Mouse (Mus musculus): ENCODE measurements around the gene Cnnm4. TPM values are rescaled to one million over a fixed set of nuclear protein-coding genes. Genes with fewer than 3 reads are reported as not detected.
A peak's percentile ranks its signal among the peaks of the same experiment; 100 is the strongest.

The Cnnm4 gene
- polyA plus RNA-seq, 1 experiment from 2014 or later: 10.4 TPM

- H3K36me3 ChIP-seq (ENCODE audit: control insufficient read depth, insufficient read depth, low read length): peaks cover 17% of the 10 kb centered on the region
- under 1% methylated on average over 43 of the region's 43 CpGs for WGBS
- H3K9ac ChIP-seq (ENCODE audit: low read depth, low read length): peak within 1 kb of the TSS; percentile 70
Observed at GRCm38 (mm10) chr1:36546888-36547471, 75.6 kb downstream of the Cnnm4 start, which contains the start of gene Ankrd39. Gene Ankrd39, minus strand, starts transcription at chr1:36547445.

DNA sequence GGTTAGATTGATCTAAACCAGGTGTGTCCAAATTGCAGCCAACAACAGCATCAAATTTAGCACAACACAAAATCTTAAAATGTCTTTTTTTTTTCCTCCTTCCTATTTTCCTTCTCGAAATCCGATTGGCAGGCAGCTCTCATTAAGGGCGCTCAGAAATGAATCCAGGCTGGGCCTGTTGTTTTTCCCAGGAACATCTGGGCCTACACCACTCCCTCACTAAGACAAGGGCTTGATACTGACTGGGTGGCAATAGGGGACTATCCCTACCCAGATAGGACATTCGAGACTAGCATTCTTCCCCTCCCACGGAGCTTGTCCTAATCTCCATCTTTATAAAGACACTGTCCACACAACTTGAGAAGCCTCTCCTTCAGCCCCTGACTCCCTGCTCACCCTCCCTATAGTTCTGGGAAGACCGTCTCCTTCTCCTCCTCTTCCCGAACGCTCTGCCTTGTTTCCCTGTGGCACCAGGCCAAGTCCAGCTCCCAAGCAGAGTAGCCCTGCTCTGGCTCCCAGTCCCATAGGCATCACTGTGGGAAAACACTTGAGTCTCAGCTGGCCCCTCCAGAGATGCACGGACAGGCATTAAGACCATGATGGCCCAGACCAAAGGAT, 76.7 kb downstream of the Cnnm4 start:
- DNase-seq (ENCODE audit: low spot score) (peak; percentile 31), ATAC-seq (ENCODE audit: low FRiP score) (no peak)
- peaks cover 24% of the 10 kb centered on the region for H3K36me3 ChIP-seq (ENCODE audit: control insufficient read depth, insufficient read depth, low read length)
- 0 out of 2 replicates have a peak overlapping the region, but pooled peaks have one; percentile 27 for H3K9ac ChIP-seq (ENCODE audit: low read depth, low read length)
- no peak overlapping the region for H3K4me2 ChIP-seq (replicated peaks; ENCODE audit: low read depth, low read length)
- peak overlapping the region; percentile 37; the same call in 1 of the 2 replicates for H3K27ac ChIP-seq (ENCODE audit: low read depth, low read length)
- 53% methylated on average over 9 of the region's 9 CpGs for WGBS
- H3K9me3 ChIP-seq (ENCODE audit: control insufficient read depth, low read length): no peaks in the 10 kb centered on the region
- H3K4me1 ChIP-seq (replicated peaks; ENCODE audit: control insufficient read depth, insufficient read depth, low read length): peaks cover 2% of the 10 kb centered on the region; the same call in 1 of the 2 replicates
- no peaks in the 10 kb centered on the region for H3K27me3 ChIP-seq (ENCODE audit: control insufficient read depth, insufficient read depth, low read length)
- H3K4me3 ChIP-seq (ENCODE audit: low read depth, low read length): no peak overlapping the region

More at GRCm38 (mm10) chr1:36546888-36547471, 75.6 kb downstream of the Cnnm4 start, which contains the start of gene Ankrd39:
- H3K9me3 ChIP-seq (ENCODE audit: control insufficient read depth, low read length): no peaks in the 10 kb centered on the region
- peak within 1 kb of the TSS; percentile 61 for H3K4me2 ChIP-seq (replicated peaks; ENCODE audit: low read depth, low read length)
- peak within 1 kb of the TSS; percentile 40 for H3K27ac ChIP-seq (ENCODE audit: low read depth, low read length)
- DNase-seq (ENCODE audit: low spot score) (peak; percentile 96), ATAC-seq (ENCODE audit: low FRiP score) (peak; percentile 99)
- no peaks in the 10 kb centered on the region for H3K27me3 ChIP-seq (ENCODE audit: control insufficient read depth, insufficient read depth, low read length)
- peaks cover 2% of the 10 kb centered on the region; the same call in 1 of the 2 replicates for H3K4me1 ChIP-seq (replicated peaks; ENCODE audit: control insufficient read depth, insufficient read depth, low read length)
- H3K4me3 ChIP-seq (ENCODE audit: low read depth, low read length): peak within 1 kb of the TSS; percentile 56

DNA sequence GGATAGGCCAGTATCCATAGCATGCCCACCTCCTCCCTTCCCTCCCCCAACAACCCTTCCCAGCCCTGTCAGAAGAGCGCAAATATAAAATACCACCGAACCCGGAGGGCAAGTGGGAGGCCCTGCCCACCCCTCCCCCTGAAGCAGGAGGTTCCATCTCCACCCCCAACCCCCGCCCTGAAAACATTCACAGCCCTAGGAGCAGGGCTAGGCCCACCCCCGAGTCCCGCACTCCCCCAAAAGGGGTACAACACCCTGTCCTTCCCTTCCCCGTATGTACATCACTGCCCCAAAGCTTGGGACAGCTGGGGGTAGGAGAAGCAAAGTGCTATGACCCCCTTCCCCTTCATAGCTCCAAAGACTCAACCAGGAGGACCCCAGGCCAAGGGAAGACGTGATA, 77.4 kb downstream of the Cnnm4 start:
- ATAC-seq (ENCODE audit: low FRiP score): no peak
- H3K36me3 ChIP-seq (ENCODE audit: control insufficient read depth, insufficient read depth, low read length): peaks cover 30% of the 10 kb centered on the region
- no peaks in the 10 kb centered on the region for H3K9me3 ChIP-seq (ENCODE audit: control insufficient read depth, low read length)
- no peak overlapping the region for H3K9ac ChIP-seq (ENCODE audit: low read depth, low read length)
- H3K4me3 ChIP-seq (ENCODE audit: low read depth, low read length): no peak overlapping the region
- no peaks in the 10 kb centered on the region for H3K27me3 ChIP-seq (ENCODE audit: control insufficient read depth, insufficient read depth, low read length)
- no peak overlapping the region; the same call in 1 of the 2 replicates for H3K27ac ChIP-seq (ENCODE audit: low read depth, low read length)
- H3K4me1 ChIP-seq (replicated peaks; ENCODE audit: control insufficient read depth, insufficient read depth, low read length): peaks cover 2% of the 10 kb centered on the region; the same call in 1 of the 2 replicates
- 54% methylated on average over 8 of the region's 8 CpGs for WGBS
- H3K4me2 ChIP-seq (replicated peaks; ENCODE audit: low read depth, low read length): no peak overlapping the region
- no peak for DNase-seq (ENCODE audit: low spot score)

DNA sequence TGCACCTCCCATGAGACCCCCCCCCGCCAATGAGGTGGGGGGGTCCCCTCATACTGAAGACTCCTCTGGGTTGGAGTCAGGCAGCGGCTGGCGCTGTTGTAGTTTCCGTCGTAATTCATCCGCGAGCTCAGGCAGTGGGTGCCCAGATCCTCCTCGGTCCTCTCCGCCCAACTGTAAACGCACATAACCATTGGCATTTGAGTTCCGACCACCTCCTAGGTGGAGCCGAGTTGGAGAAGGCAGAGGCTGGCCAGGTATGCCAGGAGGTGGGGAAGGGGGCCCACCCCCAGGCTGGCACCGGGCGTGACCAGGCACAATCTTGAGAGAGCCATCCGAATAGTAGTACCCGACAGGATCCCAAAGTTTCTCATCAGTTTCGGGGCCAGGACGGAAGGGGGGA, 78.1 kb downstream of the Cnnm4 start:
- Histone ChIP-seq H3K4me1 (replicated peaks; ENCODE audit: control insufficient read depth, insufficient read depth, low read length) (peaks cover 5% of the 10 kb centered on the region), H3K9ac (ENCODE audit: low read depth, low read length) (no peak overlapping the region), H3K27me3 (ENCODE audit: control insufficient read depth, insufficient read depth, low read length) (no peaks in the 10 kb centered on the region), H3K9me3 (ENCODE audit: control insufficient read depth, low read length) (no peaks in the 10 kb centered on the region), H3K27ac (ENCODE audit: low read depth, low read length) (no peak overlapping the region), H3K36me3 (ENCODE audit: control insufficient read depth, insufficient read depth, low read length) (peaks cover 34% of the 10 kb centered on the region), H3K4me2 (replicated peaks; ENCODE audit: low read depth, low read length) (no peak overlapping the region), H3K4me3 (ENCODE audit: low read depth, low read length) (no peak overlapping the region)
- no peak for ATAC-seq (ENCODE audit: low FRiP score)
- 90% methylated on average over 18 of the region's 18 CpGs for WGBS
- no peak for DNase-seq (ENCODE audit: low spot score)

GRCm38 (mm10) chr1:36550075-36550863, 78.8 kb downstream of the Cnnm4 start:
- peaks cover 10% of the 10 kb centered on the region for H3K4me1 ChIP-seq (replicated peaks; ENCODE audit: control insufficient read depth, insufficient read depth, low read length)
- ATAC-seq (ENCODE audit: low FRiP score) (no peak), DNase-seq (ENCODE audit: low spot score) (no peak)
- H3K4me2 ChIP-seq (replicated peaks; ENCODE audit: low read depth, low read length): no peak overlapping the region
- no peak overlapping the region for H3K9ac ChIP-seq (ENCODE audit: low read depth, low read length)
- H3K9me3 ChIP-seq (ENCODE audit: control insufficient read depth, low read length): no peaks in the 10 kb centered on the region
- H3K27ac ChIP-seq (ENCODE audit: low read depth, low read length): no peak overlapping the region
- H3K27me3 ChIP-seq (ENCODE audit: control insufficient read depth, insufficient read depth, low read length): no peaks in the 10 kb centered on the region
- no peak overlapping the region for H3K4me3 ChIP-seq (ENCODE audit: low read depth, low read length)
- H3K36me3 ChIP-seq (ENCODE audit: control insufficient read depth, insufficient read depth, low read length): peaks cover 34% of the 10 kb centered on the region
- WGBS: 79% methylated on average over 20 of the region's 20 CpGs

GRCm38 (mm10) chr1:36551904-36552303, 80.5 kb downstream of the Cnnm4 start:
- Histone ChIP-seq H3K27ac (ENCODE audit: low read depth, low read length) (no peak overlapping the region), H3K4me1 (replicated peaks; ENCODE audit: control insufficient read depth, insufficient read depth, low read length) (peaks cover 14% of the 10 kb centered on the region), H3K36me3 (ENCODE audit: control insufficient read depth, insufficient read depth, low read length) (peaks cover 34% of the 10 kb centered on the region), H3K9ac (ENCODE audit: low read depth, low read length) (no peak overlapping the region), H3K4me3 (ENCODE audit: low read depth, low read length) (no peak overlapping the region), H3K27me3 (ENCODE audit: control insufficient read depth, insufficient read depth, low read length) (no peaks in the 10 kb centered on the region), H3K4me2 (replicated peaks; ENCODE audit: low read depth, low read length) (no peak overlapping the region), H3K9me3 (ENCODE audit: control insufficient read depth, low read length) (no peaks in the 10 kb centered on the region)
- ATAC-seq (ENCODE audit: low FRiP score): no peak
- 94% methylated on average over 17 of the region's 17 CpGs for WGBS
- no peak for DNase-seq (ENCODE audit: low spot score)

GRCm38 (mm10) chr1:36552506-36552905, 81.1 kb downstream of the Cnnm4 start:
- Histone ChIP-seq H3K9ac (ENCODE audit: low read depth, low read length) (no peak overlapping the region), H3K27me3 (ENCODE audit: control insufficient read depth, insufficient read depth, low read length) (no peaks in the 10 kb centered on the region), H3K36me3 (ENCODE audit: control insufficient read depth, insufficient read depth, low read length) (peaks cover 34% of the 10 kb centered on the region), H3K9me3 (ENCODE audit: control insufficient read depth, low read length) (no peaks in the 10 kb centered on the region), H3K4me3 (ENCODE audit: low read depth, low read length) (no peak overlapping the region), H3K4me2 (replicated peaks; ENCODE audit: low read depth, low read length) (no peak overlapping the region), H3K27ac (ENCODE audit: low read depth, low read length) (no peak overlapping the region), H3K4me1 (replicated peaks; ENCODE audit: control insufficient read depth, insufficient read depth, low read length) (peaks cover 14% of the 10 kb centered on the region)
- ATAC-seq (ENCODE audit: low FRiP score) (no peak), DNase-seq (ENCODE audit: low spot score) (no peak)
- 90% methylated on average over 16 of the region's 16 CpGs for WGBS

DNA sequence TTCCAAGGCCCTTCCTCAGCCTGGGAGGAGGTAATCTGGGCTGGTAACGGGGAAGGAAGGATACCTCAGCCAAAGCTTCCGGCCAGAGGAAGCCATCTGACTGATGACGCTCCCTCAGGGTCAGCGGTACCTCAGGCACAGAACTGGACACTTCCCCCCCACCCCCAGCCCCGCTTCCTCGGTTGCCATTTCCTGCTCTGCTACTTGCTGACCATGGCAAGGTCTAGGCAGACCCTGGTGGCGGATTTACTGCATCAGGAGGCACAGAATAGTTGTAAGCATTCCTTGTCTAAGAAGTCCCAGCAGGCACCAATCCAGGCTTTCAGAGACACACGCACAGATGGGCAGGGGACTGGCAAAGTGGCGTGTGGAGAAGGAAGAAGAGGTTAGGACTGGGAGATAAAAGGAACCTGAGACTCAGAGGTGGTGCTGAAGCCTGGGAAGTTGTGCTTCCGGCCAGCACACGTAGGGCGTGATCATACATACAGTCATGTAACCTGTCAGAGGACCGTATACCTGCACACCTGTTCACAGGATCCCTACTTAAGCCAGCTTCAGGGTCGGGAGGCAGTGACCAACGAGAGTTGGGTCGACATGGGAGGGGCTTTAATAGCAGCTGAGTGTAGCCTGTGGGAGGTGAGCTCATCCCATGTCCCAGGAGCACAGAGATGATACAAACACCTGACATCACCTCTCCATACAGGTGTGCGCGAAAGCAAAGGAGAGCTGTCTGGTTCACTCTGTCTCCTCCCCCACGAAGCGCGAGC, 83.4 kb downstream of the Cnnm4 start:
- ATAC-seq (ENCODE audit: low FRiP score) (no peak), DNase-seq (ENCODE audit: low spot score) (no peak)
- H3K9ac ChIP-seq (ENCODE audit: low read depth, low read length): peak overlapping the region; percentile 100
- H3K4me2 ChIP-seq (replicated peaks; ENCODE audit: low read depth, low read length): peak overlapping the region; percentile 99
- H3K27me3 ChIP-seq (ENCODE audit: control insufficient read depth, insufficient read depth, low read length): no peaks in the 10 kb centered on the region
- peak overlapping the region; percentile 93 for H3K4me3 ChIP-seq (ENCODE audit: low read depth, low read length)
- H3K36me3 ChIP-seq (ENCODE audit: control insufficient read depth, insufficient read depth, low read length): peaks cover 34% of the 10 kb centered on the region
- H3K27ac ChIP-seq (ENCODE audit: low read depth, low read length): peak overlapping the region; percentile 3; the same call in 1 of the 2 replicates
- peaks cover 20% of the 10 kb centered on the region for H3K4me1 ChIP-seq (replicated peaks; ENCODE audit: control insufficient read depth, insufficient read depth, low read length)
- no peaks in the 10 kb centered on the region for H3K9me3 ChIP-seq (ENCODE audit: control insufficient read depth, low read length)
- 77% methylated on average over 21 of the region's 21 CpGs for WGBS
